Mouse (Mus musculus) monocyte, adult 2 months (primary cell): ENCODE measurements around the gene Sobp.

Experiments used
- DNase-seq, 2 experiments: peaks; one replicate each; pipeline ENCODE4 v3.0.0; 2022; ENCODE audit warnings: low spot score in 2 of 2, low read depth in 1 of 2

Sobp gene

DNA sequence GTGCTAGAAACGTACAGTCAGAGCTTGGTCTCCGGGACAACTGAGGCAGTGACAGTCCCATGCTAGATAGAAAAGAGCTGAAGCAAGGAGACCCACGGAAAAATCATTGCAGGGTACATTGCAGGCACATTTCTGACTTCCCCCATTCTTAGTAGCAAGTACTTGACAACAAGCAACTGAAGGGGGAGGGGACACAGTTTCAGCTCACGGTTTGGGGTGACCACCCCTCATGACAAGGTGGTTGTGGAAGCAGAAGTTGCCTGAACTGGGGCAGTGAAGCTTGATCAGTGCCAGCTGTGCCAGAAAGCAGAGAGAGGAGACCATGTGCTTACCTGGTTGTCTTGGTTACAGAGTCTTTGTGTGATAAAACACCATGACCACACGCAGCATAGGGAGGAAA, 220.7 kb downstream of the Sobp start:
- no peak for DNase-seq
